Mouse (Mus musculus) embryonic facial prominence, embryonic 11.5 days (tissue): ENCODE measurements at regions not wholly inside any gene's neighbourhood (a gene's known extent, or its start where the extent isn't known, plus 50 kb on each side); places are given as distances from the start of the nearest gene placed in this dataset.

Experiments
- ATAC-seq: fragments of 200-750 bp; cut with Nextera tagmentation; replicated peaks from 2 replicates; pipeline ENCODE4 v1.8.0; 2017; ENCODE audit warnings: low read depth; ENCODE audit not compliant: insufficient number of reproducible peaks, low FRiP score, low TSS enrichment
- DNase-seq: peaks from one replicate; pipeline ENCODE4 v3.0.0-alpha.2; 2015; ENCODE audit warnings: low spot score
- H3K27ac ChIP-seq: fragments of 300-500 bp; sonication (generic); replicated peaks from 2 replicates; pipeline ENCODE4 v1.5.1; 2014; ENCODE audit warnings: mild to moderate bottlenecking, low read depth, low read length, control low read depth
- H3K27me3 ChIP-seq: fragments of 300-500 bp; sonication (generic); 2 replicates; pipeline ENCODE4 v1.6.1; 2014; ENCODE audit warnings: mild to moderate bottlenecking, low read length, moderate library complexity, mixed read lengths; ENCODE audit not compliant: control insufficient read depth, insufficient read depth
- H3K36me3 ChIP-seq: fragments of 300-500 bp; sonication (generic); replicated peaks from 2 replicates; pipeline ENCODE4 v1.6.1; 2014; ENCODE audit warnings: low read depth, mild to moderate bottlenecking, low read length, moderate library complexity, mixed read lengths; ENCODE audit not compliant: control insufficient read depth, insufficient read depth
- H3K4me1 ChIP-seq: fragments of 300-500 bp; sonication (generic); 2 replicates; pipeline ENCODE4 v1.6.1; 2014; ENCODE audit warnings: low read length, mixed read lengths; ENCODE audit not compliant: control insufficient read depth, insufficient read depth
- H3K4me2 ChIP-seq: fragments of 300-500 bp; sonication (generic); 2 replicates; pipeline ENCODE4 v1.6.1; 2014; ENCODE audit warnings: low read depth, mild to moderate bottlenecking, control low read depth, low read length, moderate library complexity
- H3K4me3 ChIP-seq: fragments of 300-500 bp; sonication (generic); 2 replicates; pipeline ENCODE4 v1.5.1; 2014; ENCODE audit warnings: low read depth, low read length, control low read depth
- H3K9ac ChIP-seq: fragments of 300-500 bp; sonication (generic); replicated peaks from 2 replicates; pipeline ENCODE4 v1.6.1; 2014; ENCODE audit warnings: mild to moderate bottlenecking, control low read depth, low read length
- H3K9me3 ChIP-seq: fragments of 300-500 bp; sonication (generic); replicated peaks from 2 replicates; pipeline ENCODE4 v1.6.1; 2016; ENCODE audit warnings: mild to moderate bottlenecking, low read length, inconsistent platforms, mixed read lengths; ENCODE audit not compliant: control insufficient read depth
- WGBS: fragments of 180-500 bp; shearing (Covaris S2); extraction: QIAGEN DNeasy Blood & Tissue Kit; methylation state at CpG from one replicate; pipeline ENCODE4 v1.1.7; 2014; 5-methylcytosine and 5-hydroxymethylcytosine counted together

DNA sequence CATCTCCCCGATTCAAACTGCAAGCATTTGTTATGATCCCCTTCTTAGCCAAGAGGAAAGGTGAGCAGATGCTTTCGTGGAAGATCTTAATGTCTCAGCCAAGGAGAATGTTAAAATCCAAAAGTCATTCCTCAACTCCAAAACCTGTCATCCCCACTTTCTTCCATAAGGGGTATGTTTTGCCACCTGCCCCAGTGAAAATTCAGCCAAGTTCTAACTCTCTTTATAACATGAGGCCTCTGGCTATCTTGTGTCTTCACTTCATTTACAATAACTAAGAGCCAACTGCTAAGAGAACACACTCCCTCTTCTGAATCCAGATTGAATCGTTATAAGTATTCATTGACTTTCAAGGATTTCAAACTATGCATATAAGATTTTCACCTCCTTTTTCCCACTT lies 246.7 kb upstream of the Adam34 start:
- no peak for DNase-seq
- Histone ChIP-seq H3K4me1 (no peaks in the 10 kb centered on the region), H3K27me3 (no peaks in the 10 kb centered on the region), H3K9me3 (no peaks in the 10 kb centered on the region), H3K27ac (no peak overlapping the region), H3K36me3 (no peaks in the 10 kb centered on the region), H3K9ac (no peak overlapping the region), H3K4me3 (no peak overlapping the region), H3K4me2 (no peak overlapping the region)
- WGBS: 85% methylated on average over 3 of the region's 3 CpGs
- no peak for ATAC-seq

DNA sequence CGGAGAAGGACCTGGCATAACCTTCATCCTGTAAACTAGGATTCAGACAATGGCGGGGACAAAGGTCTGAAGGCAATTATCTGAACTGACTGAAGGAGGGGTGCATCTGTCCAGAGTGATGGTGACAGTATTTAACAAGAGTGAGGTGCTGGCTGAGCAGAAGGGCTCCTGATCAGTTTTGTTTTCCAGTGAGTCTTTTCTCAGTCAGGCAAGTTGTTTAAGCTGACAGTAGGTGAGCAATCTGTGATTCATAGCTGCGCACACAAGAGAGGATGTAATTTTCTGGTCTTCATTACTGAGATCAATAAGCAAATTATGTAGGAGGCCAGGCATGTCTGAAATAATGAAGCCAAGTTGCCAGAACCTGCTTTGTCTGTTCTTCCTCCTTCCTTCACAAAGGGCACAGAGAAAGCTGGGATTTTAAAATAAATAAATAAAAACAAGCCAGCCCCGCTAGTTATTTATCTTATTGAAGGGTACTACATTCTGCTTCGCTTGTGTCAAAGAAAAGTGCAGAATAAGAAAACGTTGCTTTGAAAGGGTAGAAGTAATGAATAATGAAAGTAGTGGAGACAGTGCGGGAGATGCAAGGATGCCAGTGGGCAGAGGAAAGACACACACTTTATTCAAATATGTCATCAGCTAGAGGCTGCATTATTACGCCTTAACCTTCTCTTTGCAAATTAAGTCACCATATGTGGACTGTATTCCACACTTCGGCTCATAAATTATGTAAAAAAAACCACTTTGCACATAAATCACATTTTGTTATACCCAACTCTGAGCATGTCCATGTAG lies 239.6 kb upstream of the Adam34 start:
- H3K27me3 ChIP-seq: no peaks in the 10 kb centered on the region

DNA sequence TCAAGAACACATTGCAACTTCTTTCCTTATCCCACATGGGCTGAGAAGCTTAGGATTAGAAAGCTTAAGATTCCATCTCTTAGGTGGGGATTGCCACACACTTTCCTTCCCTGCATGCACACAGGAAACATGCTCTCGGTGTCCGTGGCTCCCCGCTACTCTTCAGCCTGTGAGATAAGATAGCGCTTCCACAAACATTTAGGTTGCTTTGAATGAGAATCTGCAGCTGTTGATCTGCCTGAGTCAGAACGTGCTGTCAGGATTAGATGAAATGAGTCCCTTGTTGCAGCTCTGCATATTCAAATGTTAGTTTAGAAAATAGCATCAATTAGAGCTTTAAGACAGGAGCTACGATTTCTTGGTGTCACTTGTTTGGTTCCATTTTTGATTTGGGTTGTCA lies 239.0 kb upstream of the Adam34 start:
- ATAC-seq (no peak), DNase-seq (no peak)
- Histone ChIP-seq H3K27ac (no peak overlapping the region), H3K9me3 (no peaks in the 10 kb centered on the region), H3K4me2 (no peak overlapping the region), H3K36me3 (no peaks in the 10 kb centered on the region), H3K4me1 (no peaks in the 10 kb centered on the region), H3K4me3 (no peak overlapping the region), H3K27me3 (no peaks in the 10 kb centered on the region), H3K9ac (no peak overlapping the region)
- 35% methylated on average over 6 of the region's 6 CpGs for WGBS

More for the DNA sequence above, 239.6 kb upstream of the Adam34 start:
- DNase-seq (no peak), ATAC-seq (no peak)
- Histone ChIP-seq H3K27ac (no peak overlapping the region), H3K36me3 (no peaks in the 10 kb centered on the region), H3K9me3 (no peaks in the 10 kb centered on the region), H3K4me1 (no peaks in the 10 kb centered on the region), H3K4me2 (no peak overlapping the region), H3K4me3 (no peak overlapping the region), H3K9ac (no peak overlapping the region)
- 59% methylated on average over 9 of the region's 9 CpGs for WGBS

DNA sequence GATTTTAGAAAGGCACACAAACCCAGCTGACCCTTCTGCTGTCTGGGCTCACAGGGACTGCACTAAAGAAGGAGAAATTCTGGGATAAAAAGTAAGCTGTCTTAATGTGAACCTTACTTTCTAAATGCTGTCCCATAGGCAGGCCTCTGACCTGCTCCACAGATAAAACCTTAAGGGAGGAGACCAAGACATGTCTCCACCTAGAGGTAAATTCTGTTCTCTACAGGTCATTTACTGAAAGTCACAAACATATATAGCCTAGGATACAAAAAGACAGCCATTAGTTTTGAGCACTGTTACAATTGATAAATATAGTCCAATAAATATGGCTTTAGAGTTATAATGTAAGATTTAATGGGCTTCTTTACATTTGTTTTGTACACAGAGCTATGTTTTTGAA lies 221.9 kb upstream of the Adam34 start:
- no peaks in the 10 kb centered on the region for H3K36me3 ChIP-seq
- no peak overlapping the region for H3K9ac ChIP-seq
- H3K27me3 ChIP-seq: no peaks in the 10 kb centered on the region
- no peak overlapping the region for H3K27ac ChIP-seq
- no peak overlapping the region for H3K4me3 ChIP-seq
- no peaks in the 10 kb centered on the region for H3K9me3 ChIP-seq
- no peak overlapping the region for H3K4me2 ChIP-seq
- no peaks in the 10 kb centered on the region for H3K4me1 ChIP-seq
- DNase-seq (peak; percentile 8), ATAC-seq (no peak)

DNA sequence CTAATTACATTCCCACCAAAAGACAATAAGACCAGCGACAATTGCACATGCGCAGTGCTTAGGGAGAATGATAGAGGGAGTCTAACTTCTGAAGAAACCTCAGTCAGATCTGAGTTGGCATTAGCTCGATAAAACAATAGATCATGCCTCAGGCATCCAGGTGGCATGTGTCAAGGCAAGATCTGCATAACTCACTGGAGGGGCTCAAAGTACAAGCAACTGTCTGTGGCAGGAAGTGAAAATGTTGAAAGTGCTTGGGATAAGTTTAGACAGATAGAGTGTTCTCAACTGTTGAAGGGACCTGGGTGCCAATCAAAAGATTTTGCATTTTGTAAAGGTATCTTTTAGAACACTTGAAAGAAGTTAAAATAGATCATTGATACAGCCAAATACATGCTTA lies 213.1 kb upstream of the Adam34 start:
- Histone ChIP-seq H3K27ac (no peak overlapping the region), H3K9me3 (no peaks in the 10 kb centered on the region), H3K9ac (no peak overlapping the region), H3K36me3 (no peaks in the 10 kb centered on the region), H3K4me1 (no peaks in the 10 kb centered on the region), H3K27me3 (no peaks in the 10 kb centered on the region), H3K4me3 (no peak overlapping the region), H3K4me2 (no peak overlapping the region)
- no peak for ATAC-seq
- DNase-seq: no peak
- WGBS: 88% methylated on average over 3 of the region's 3 CpGs

DNA sequence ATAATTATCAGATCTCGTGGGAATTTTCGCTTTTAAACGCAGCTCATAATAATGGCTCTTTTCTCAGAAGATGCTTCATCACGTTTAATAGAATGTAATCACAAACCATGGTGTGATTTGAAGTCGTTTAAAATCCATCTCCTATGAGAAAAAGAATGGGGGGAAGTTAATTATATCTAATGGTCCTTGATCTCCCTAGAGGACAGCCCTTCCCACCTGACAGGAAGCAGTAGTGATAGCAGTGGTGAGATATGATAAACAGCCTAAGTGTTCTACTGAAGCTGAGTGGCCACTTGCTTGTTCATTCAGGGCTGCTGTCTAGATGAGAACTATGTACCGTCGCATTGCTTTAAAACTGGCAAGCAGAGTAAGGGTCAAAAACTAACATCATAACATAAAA lies 211.4 kb upstream of the Adam34 start:
- ATAC-seq (no peak), DNase-seq (no peak)
- Histone ChIP-seq H3K27ac (no peak overlapping the region), H3K27me3 (no peaks in the 10 kb centered on the region), H3K9ac (no peak overlapping the region), H3K36me3 (no peaks in the 10 kb centered on the region), H3K4me2 (no peak overlapping the region), H3K4me1 (no peaks in the 10 kb centered on the region), H3K9me3 (no peaks in the 10 kb centered on the region), H3K4me3 (no peak overlapping the region)
- WGBS: 79% methylated on average over 7 of the region's 7 CpGs

DNA sequence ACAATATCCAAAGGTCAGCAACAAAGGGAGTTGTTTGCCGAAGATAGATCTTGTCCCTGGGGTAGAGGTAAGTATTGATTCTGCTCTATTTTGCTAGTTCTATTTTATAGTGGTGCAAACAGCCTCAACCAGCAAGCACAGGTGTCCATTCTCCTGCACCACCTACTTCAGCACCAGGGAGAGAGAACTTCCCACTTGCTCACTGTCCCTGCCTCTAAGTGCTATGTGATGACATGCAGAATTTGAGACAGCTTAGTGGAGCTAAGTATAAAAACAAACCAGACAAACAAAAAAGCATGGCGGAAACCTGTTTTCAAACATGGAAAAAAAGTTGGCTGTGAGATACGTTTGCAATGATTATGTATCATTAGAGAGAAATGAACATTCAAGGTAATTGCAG lies 196.3 kb upstream of the Adam34 start:
- Histone ChIP-seq H3K4me3 (no peak overlapping the region), H3K9ac (no peak overlapping the region), H3K27ac (no peak overlapping the region), H3K36me3 (no peaks in the 10 kb centered on the region), H3K9me3 (no peaks in the 10 kb centered on the region), H3K4me2 (no peak overlapping the region), H3K4me1 (no peaks in the 10 kb centered on the region), H3K27me3 (no peaks in the 10 kb centered on the region)
- ATAC-seq: no peak
- 69% methylated on average over 3 of the region's 3 CpGs for WGBS
- DNase-seq: no peak

DNA sequence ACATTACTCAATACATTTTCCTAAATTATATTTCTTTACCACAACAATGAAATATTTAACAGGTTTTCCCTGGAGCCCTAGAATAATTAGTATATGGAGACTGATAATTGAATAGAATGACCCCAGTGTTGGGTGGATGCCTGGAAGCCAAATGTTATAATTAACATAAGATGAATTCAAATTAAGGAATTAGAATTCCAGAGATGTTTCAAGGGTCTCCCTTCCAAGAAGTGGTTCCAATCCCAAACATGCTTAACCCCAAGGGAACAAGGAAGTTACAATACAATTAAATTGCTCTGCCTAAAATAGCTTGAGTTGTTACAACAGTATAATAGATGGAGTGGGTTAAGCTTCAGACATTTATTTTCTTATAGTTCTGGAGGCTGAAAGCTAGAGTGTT lies 185.3 kb upstream of the Adam34 start:
- no peak overlapping the region for H3K4me2 ChIP-seq
- no peak overlapping the region for H3K9ac ChIP-seq
- H3K4me1 ChIP-seq: no peaks in the 10 kb centered on the region
- ATAC-seq (no peak), DNase-seq (no peak)
- H3K4me3 ChIP-seq: no peak overlapping the region
- no peaks in the 10 kb centered on the region for H3K9me3 ChIP-seq
- H3K36me3 ChIP-seq: no peaks in the 10 kb centered on the region
- H3K27ac ChIP-seq: no peak overlapping the region
- no peaks in the 10 kb centered on the region for H3K27me3 ChIP-seq
